Mouse (Mus musculus): ENCODE data around the gene Foxred1. TPM values are rescaled to one million over a fixed set of nuclear protein-coding genes. Genes with fewer than 3 reads are reported as not detected.

Foxred1 gene
- 10 to 100 TPM; 18.8 to 28.0 TPM for total RNA-seq (2023)

GRCm38 (mm10) chr9:35210542-35211474 is at the start of gene Foxred1:
TSS of gene Foxred1 (minus strand) at chr9:35211055.

DNA sequence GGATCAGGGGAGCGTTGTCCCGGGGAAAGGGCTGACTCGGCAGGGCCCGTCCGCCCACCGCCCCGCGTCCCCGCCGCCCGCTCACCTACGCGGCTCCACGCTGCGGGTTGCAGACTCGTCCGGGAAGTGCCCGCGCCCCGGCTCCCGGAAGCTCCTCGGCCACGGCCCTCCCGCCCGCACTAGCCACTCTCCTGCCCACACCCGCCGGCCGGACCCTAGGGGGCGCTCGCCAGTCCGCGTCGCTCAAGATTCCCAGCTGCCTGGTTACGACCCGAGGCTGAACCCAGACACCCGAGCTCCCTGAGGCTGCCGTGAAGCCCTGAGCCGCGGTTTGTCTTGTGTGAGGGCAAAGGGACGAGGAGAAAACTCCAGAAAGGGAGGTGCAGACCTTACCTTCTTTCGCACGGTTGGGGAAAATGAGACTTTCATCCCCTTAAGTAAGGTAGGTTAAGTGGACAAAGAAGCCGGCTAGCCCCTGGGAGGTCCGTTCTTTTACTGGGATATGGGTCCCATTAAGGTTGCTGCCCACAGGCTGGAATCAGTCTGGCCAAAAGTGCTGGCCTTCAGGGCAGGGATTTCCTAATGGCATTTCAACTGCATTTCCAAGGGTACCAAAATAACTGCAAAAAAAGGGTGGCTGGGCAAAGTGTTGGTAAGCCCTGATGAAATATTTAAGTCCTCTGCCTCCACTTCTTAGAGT is 10.9 kb downstream of the Foxred1 start, which contains the start of the genes Srpr and Tirap:
TSS of gene Srpr (plus strand) at position 404 of the 700 bp plus-strand sequence.
TSS of gene Tirap (minus strand) at position 520 of the 700 bp plus-strand sequence.

DNA sequence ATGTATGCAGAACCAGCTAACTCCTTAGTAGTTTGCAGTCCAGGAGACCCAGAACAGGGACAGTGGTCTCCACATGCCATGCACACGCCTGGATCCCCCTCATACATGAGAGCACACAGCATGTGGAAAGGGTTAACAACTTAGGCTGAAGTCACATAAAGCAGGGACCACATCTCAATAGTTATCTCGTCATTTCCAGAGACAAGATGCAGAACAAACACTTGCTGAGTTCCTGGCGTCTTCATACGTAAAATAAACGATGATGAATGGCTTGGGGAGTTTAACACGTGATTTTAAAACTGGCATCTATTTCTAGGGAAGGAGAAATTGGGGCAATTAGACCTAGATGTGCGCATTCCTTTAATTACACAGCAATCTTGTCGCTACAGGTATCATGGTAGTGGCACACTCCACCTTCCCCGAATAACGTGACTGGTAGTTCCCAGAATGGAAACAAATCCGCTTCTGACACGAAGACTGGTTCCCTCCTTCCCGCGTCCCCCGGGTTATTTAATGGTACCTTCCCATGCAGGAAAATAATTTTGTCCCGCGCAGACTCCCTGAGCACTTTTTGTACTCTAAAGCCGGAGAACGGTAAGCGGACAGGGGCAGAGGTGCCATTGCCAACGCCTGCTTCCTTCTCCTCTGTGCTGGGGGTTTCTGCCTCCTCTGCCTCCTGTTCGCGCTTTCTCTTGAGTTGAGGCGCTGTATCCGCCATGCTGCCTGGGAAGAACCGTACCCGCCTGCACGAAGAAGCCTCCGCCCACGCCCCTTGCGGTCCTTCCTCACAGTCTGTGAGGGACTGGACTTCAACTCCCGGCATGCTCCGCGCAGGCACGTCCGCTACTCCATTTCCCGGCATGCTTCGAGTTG is 35.4 kb downstream of the Foxred1 start, which contains the start of gene Dcps:
TSS of gene Dcps (minus strand) at position 811 of the 873 bp plus-strand sequence.

Other genes with a start within 250 kb of the Foxred1 start
- gene St3gal4, start 91.8 kb downstream of the Foxred1 start, total RNA-seq (2023) = 10 to 100 TPM; 68.5 to 85.8 TPM
- gene Dcps, start 35.0 kb downstream of the Foxred1 start, total RNA-seq (2023) = 10 to 100 TPM; 20.9 to 26.4 TPM
- 10 to 100 TPM; 68.7 to 79.8 TPM for gene Srpr, start 10.9 kb downstream of the Foxred1 start, total RNA-seq (2023)
- gene Tirap, start 10.8 kb downstream of the Foxred1 start, total RNA-seq (2023) = 10 to 100 TPM; 40.9 to 56.2 TPM
- gene Fam118b, start 56.8 kb upstream of the Foxred1 start, total RNA-seq (2023) = 10 to 100 TPM; 15.8 to 19.5 TPM
- gene Rpusd4, start 56.8 kb upstream of the Foxred1 start, total RNA-seq (2023) = 10 to 100 TPM in 1 of 2 experiments, 1 to 10 TPM in 1; 9.3 to 10.1 TPM
- 1 to 10 TPM in 1 of 2 experiments, under 1 TPM in 1; 0.90 to 2.3 TPM for gene Cdon, start 210.1 kb upstream of the Foxred1 start, total RNA-seq (2023)

All from neutrophil, adult 83 days (primary cell).